Mouse (Mus musculus) bone marrow macrophage, adult 2 months (primary cell): Measurements from ENCODE around the gene Calu. TPM values are rescaled to one million over a fixed set of nuclear protein-coding genes. Genes with fewer than 3 reads are reported as not detected.
"Not testable (repeated sequence)": the region's sequence is repeated elsewhere in the genome, so short reads cannot be mapped to it uniquely, and the experiment has no call there.

Experiments used
- H3K27ac ChIP-seq: 2 replicates; pipeline ENCODE4 v1.5.1; 2012; ENCODE audit warnings: low read depth, low read length; ENCODE audit not compliant: insufficient read depth
- H3K4me1 ChIP-seq: 2 replicates; pipeline ENCODE4 v1.6.1; 2012; ENCODE audit warnings: low read length; ENCODE audit not compliant: control insufficient read depth, insufficient read depth
- H3K4me3 ChIP-seq: 2 replicates; pipeline ENCODE4 v1.5.1; 2012; ENCODE audit warnings: mild to moderate bottlenecking, low read length, moderate library complexity; ENCODE audit not compliant: insufficient read depth
- CTCF ChIP-seq: IDR thresholded peaks from 2 replicates; pipeline ENCODE4 v1.5.1; 2012; ENCODE audit warnings: low read depth, mild to moderate bottlenecking, low read length, moderate library complexity
- POLR2A ChIP-seq: IDR thresholded peaks from 2 replicates; pipeline ENCODE4 v1.6.1; 2012; ENCODE audit warnings: mild to moderate bottlenecking, low read depth, low read length, borderline replicate concordance
- polyA plus RNA-seq: library from polyadenylated mRNA; stranded (reverse); fragments of >200 nt; gene quantifications from 2 replicates; pipeline ENCODE4 v1.2.4, GENCODE M21; 2012; ENCODE audit not compliant: missing spikeins, insufficient read depth, insufficient read length

Gene Calu
- polyA plus RNA-seq, 1 experiment = 76.3 TPM

GRCm38 (mm10) chr6:29321586-29321985 is 26.3 kb upstream of the Calu start:
- Histone ChIP-seq H3K4me1 (peaks cover 19% of the 10 kb centered on the region), H3K27ac (no peak overlapping the region), H3K4me3 (no peak overlapping the region)
- no peak for TF ChIP-seq POLR2A
- no peak for TF ChIP-seq CTCF

DNA sequence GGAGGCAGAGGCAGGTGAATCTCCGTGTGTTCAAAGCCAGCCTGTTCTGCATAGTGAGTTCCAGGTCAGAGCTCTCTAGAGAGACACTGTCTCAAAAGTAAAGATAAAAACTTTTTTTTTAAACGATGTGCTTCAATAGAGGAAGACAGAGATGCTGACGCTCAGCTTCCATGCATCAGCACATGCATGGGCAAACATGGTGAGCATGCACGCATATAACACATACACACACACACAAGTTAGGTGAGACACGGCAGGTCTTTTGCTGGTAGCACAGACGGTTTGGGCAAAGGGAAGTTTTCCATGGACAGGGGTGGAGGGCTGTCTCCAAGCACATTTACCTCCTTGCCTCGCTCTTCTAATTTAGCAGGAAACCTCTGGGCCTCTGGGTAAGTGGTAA is 25.7 kb upstream of the Calu start:
- no peak overlapping the region for H3K27ac ChIP-seq
- peaks cover 19% of the 10 kb centered on the region for H3K4me1 ChIP-seq
- H3K4me3 ChIP-seq = no peak overlapping the region
- no peak for TF ChIP-seq POLR2A
- no peak for TF ChIP-seq CTCF

DNA sequence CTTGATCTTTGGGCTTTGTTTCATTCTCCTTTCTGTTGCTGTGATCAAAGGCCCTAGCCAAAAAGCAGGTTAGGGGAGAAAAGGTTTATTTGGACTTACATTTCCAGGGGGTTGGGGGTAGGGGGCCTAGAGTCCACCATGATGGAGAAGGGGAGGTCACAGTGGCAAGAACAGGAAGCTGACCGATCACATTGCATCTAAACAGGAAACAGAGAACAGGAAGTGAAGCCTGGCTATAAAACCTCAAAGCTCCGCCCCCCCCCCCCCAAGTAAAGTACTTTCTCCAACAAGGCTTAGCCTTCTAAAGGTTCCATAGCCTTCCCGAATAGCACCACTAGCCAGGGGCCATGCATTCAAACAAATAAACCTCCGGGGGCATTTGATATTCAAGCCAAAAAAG is 25.1 kb upstream of the Calu start:
- Histone ChIP-seq H3K4me1 (peaks cover 19% of the 10 kb centered on the region), H3K27ac (no peak overlapping the region), H3K4me3 (no peak overlapping the region)
- TF ChIP-seq CTCF (no peak), POLR2A (no peak)

DNA sequence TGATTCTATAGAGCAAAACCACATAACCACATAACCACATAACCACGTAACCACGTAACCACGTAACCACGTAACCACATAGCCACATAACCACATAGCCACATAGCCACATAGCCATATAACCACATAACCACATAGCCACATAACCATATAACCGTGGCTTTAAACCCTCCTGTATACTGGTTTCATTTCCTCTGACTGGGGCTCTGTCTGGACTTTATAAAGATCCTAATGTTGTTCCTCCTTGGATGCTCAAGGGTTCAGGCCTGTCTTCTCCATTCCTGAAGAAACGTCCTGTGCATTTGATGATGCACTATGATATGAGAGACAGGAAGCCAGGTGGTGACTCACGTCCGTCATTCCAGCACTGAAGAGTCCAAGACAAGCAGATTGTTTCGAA is 20.9 kb upstream of the Calu start:
- Histone ChIP-seq H3K27ac (no peak overlapping the region), H3K4me3 (no peak overlapping the region), H3K4me1 (peaks cover 20% of the 10 kb centered on the region)
- no peak for TF ChIP-seq CTCF
- TF ChIP-seq POLR2A = no peak

- Histone ChIP-seq H3K4me1 (peaks cover 8% of the 10 kb centered on the region), H3K4me3 (no peak overlapping the region), H3K27ac (no peak overlapping the region)
- TF ChIP-seq CTCF (no peak), POLR2A (no peak)
Observed at GRCm38 (mm10) chr6:29329514-29329913, 18.4 kb upstream of the Calu start.

- H3K4me1 ChIP-seq, H3K27ac ChIP-seq, H3K4me3 ChIP-seq: not testable (repeated sequence)
Observed at GRCm38 (mm10) chr6:29346512-29346911, 1.4 kb upstream of the Calu start.

DNA sequence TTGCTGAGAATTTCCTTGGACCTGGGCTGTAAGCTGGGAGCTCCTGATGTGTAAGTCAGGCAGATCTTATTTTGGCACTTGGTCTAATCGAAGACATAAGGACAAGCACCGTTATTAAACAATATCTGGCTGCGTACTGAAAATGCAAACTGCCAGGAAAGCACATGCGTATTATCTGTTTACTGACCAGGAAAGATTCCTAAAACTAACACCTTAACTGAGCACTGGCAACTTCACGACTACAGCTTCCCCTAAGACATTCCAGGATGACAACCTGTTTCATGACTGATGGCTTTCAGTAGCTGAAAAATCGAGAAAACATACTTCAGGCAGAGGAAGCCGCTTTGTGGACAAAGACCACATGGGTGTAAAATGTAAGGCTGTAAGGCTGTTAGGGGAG is 680 bp upstream of the Calu start:
- peaks cover 7% of the 10 kb centered on the region for H3K4me1 ChIP-seq
- H3K4me3 ChIP-seq = peak overlapping the region; percentile 82
- TF ChIP-seq CTCF (no peak), POLR2A (no peak)
- H3K27ac ChIP-seq = 0 out of 2 replicates have a peak overlapping the region, but pooled peaks have one; percentile 6

- no peak for TF ChIP-seq CTCF
- TF ChIP-seq POLR2A = no peak
- Histone ChIP-seq H3K27ac (0 out of 2 replicates have a peak overlapping the region, but pooled peaks have one; percentile 5), H3K4me1 (peaks cover 13% of the 10 kb centered on the region)
Observed at GRCm38 (mm10) chr6:29348371-29348724, 479 bp downstream of the Calu start.

DNA sequence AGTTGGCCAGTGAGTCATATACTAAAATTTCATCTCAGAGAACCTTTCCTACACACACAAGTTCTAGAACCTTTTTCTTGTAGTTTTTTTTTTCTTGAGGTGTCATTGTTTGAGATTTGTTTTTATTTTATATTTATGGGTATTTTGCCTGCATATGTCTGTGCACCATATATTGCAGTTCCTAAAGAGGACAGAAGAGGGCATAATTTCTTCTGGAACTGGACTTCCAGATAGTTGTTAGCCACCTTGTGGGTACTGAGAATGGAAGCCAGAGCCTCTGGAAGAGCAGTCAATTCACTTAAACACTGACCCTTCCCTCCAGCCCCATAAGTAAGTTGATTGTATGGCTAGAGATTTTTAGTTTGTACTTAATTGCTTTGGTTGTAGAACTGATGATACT is 3.7 kb downstream of the Calu start:
- TF ChIP-seq CTCF (no peak), POLR2A (no peak)
- no peak overlapping the region for H3K27ac ChIP-seq
- H3K4me1 ChIP-seq = peaks cover 21% of the 10 kb centered on the region
- H3K4me3 ChIP-seq = no peak overlapping the region

More at GRCm38 (mm10) chr6:29348371-29348724, 479 bp downstream of the Calu start:
- H3K4me3 ChIP-seq = peak overlapping the region; percentile 82

DNA sequence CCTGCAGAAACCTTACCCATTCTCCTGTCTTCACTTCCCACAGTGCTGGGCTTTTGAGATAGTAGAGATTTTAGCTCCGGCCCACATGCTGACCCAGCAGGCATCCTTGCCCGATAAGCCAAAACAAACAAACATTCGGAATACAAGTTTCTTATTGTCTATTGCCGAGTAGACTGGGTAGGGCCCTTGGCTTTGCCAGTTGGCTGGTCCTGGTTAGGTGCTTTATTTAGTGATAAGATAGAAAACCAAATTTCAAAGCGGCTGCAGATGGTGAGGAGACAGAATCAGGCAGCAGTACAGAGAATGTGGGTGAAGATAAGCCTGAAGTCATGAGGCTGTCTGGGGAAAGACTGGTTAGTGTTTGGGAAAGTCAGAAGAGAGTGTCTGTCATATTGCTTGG is 4.9 kb downstream of the Calu start:
- H3K4me3 ChIP-seq = no peak overlapping the region
- H3K27ac ChIP-seq = no peak overlapping the region
- no peak for TF ChIP-seq CTCF
- TF ChIP-seq POLR2A = no peak
- peaks cover 16% of the 10 kb centered on the region for H3K4me1 ChIP-seq

DNA sequence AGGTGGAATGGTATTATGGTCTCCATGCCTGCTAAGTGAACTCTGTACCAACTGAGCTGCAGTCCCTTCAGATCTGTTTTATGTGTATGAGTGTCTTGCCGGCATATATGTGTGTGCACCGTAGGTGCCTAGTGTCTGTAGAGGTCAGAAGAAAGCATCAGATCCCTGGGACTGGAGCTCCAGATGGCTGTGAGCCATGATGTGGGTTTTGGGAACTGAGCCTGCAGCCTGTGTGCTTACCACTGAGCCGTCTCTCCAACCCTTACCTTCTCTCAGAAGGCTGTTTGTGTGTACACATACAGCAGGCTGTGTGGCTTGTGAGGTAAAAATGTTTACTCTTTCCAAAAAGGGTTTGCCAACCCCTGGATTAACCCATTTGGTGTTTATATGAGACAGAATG is 11.5 kb downstream of the Calu start:
- H3K4me3 ChIP-seq = no peak overlapping the region
- H3K27ac ChIP-seq = no peak overlapping the region
- TF ChIP-seq CTCF = no peak
- TF ChIP-seq POLR2A = no peak
- peaks cover 10% of the 10 kb centered on the region for H3K4me1 ChIP-seq
